Mouse (Mus musculus): ENCODE data around the gene Mfn1.

DNA sequence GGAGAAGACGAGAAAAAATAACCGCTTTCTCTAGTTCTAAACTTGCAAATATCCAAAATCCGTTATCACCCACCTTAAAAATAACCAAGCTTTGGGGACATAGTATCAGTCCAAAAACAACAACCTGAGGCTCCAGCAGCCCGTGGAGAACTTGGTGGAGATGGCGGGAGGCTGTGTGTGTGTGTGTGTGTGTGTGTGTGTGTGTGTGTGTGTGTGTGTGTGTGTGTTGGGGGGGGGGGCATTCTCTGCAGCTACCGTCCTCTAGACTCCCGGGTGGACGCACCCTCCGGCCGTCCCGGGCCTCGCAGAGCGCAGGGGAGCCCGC is 86.7 kb downstream of the Mfn1 start:
- TF ChIP-seq POLR2A (IDR thresholded peaks at IDR 0.05; ENCODE audit: borderline replicate concordance, low read depth, low read length): no peak
- TF ChIP-seq CTCF (IDR thresholded peaks at IDR 0.05; ENCODE audit: low read depth, low read length): no peak
